Mouse (Mus musculus): ENCODE data around the gene Nkpd1. TPM values are rescaled to one million over a fixed set of nuclear protein-coding genes. Genes with fewer than 3 reads are reported as not detected.
A peak's percentile ranks its signal among the peaks of the same experiment; 100 is the strongest.

Nkpd1 gene
- polyA plus RNA-seq, 1 experiment from 2014 or later, result 1.2 TPM

GRCm38 (mm10) chr7:19561765-19562642, 44.4 kb downstream of the Nkpd1 start:
- Histone ChIP-seq H3K4me2 (ENCODE audit: low read depth, low read length) (peak overlapping the region; percentile 75), H3K4me1 (ENCODE audit: control insufficient read depth, insufficient read depth, low read length) (peaks cover 28% of the 10 kb centered on the region), H3K27me3 (ENCODE audit: control insufficient read depth, insufficient read depth, low read length) (no peaks in the 10 kb centered on the region), H3K9me3 (ENCODE audit: control insufficient read depth, low read length) (no peaks in the 10 kb centered on the region), H3K36me3 (ENCODE audit: control insufficient read depth, insufficient read depth, low read length) (peaks cover 7% of the 10 kb centered on the region; the same call in 1 of the 2 replicates), H3K9ac (replicated peaks; ENCODE audit: low read depth, low read length) (peak overlapping the region; percentile 87), H3K4me3 (ENCODE audit: low read depth, low read length) (peak overlapping the region; percentile 91), H3K27ac (ENCODE audit: low read depth, low read length) (peak overlapping the region; percentile 94)
- under 1% methylated on average over 93 of the region's 102 CpGs for WGBS
- peak; percentile 90 for ATAC-seq (ENCODE audit: low read depth)

- peaks cover 28% of the 10 kb centered on the region for H3K4me1 ChIP-seq (ENCODE audit: control insufficient read depth, insufficient read depth, low read length)
- H3K4me3 ChIP-seq (ENCODE audit: low read depth, low read length), result peak within 1 kb of the TSS; percentile 91
- H3K4me2 ChIP-seq (ENCODE audit: low read depth, low read length), result peak within 1 kb of the TSS; percentile 75
- peak within 1 kb of the TSS; percentile 94 for H3K27ac ChIP-seq (ENCODE audit: low read depth, low read length)
- WGBS, result 3% methylated on average over 19 of the region's 19 CpGs
- H3K36me3 ChIP-seq (ENCODE audit: control insufficient read depth, insufficient read depth, low read length), result peaks cover 7% of the 10 kb centered on the region; the same call in 1 of the 2 replicates
- ATAC-seq (ENCODE audit: low read depth), result peak; percentile 44
- peak within 1 kb of the TSS; percentile 87 for H3K9ac ChIP-seq (replicated peaks; ENCODE audit: low read depth, low read length)
- H3K9me3 ChIP-seq (ENCODE audit: control insufficient read depth, low read length), result no peaks in the 10 kb centered on the region
- H3K27me3 ChIP-seq (ENCODE audit: control insufficient read depth, insufficient read depth, low read length), result no peaks in the 10 kb centered on the region
These were observed 45.2 kb downstream of the Nkpd1 start, which contains the start of gene Ppp1r37 for GRCm38 (mm10) chr7:19562643-19563410. Ppp1r37 (minus strand) TSS chr7:19563076.

- Histone ChIP-seq H3K9ac (replicated peaks; ENCODE audit: low read depth, low read length) (no peak overlapping the region), H3K4me1 (ENCODE audit: control insufficient read depth, insufficient read depth, low read length) (peaks cover 22% of the 10 kb centered on the region), H3K4me2 (ENCODE audit: low read depth, low read length) (no peak overlapping the region), H3K27ac (ENCODE audit: low read depth, low read length) (no peak overlapping the region), H3K27me3 (ENCODE audit: control insufficient read depth, insufficient read depth, low read length) (no peaks in the 10 kb centered on the region), H3K4me3 (ENCODE audit: low read depth, low read length) (no peak overlapping the region), H3K36me3 (ENCODE audit: control insufficient read depth, insufficient read depth, low read length) (peaks cover 7% of the 10 kb centered on the region; the same call in 1 of the 2 replicates), H3K9me3 (ENCODE audit: control insufficient read depth, low read length) (no peaks in the 10 kb centered on the region)
- ATAC-seq (ENCODE audit: low read depth), result no peak
- WGBS, result 89% methylated on average over 3 of the region's 3 CpGs
These were observed 46.2 kb downstream of the Nkpd1 start for GRCm38 (mm10) chr7:19563884-19564283.

GRCm38 (mm10) chr7:19564455-19564854, 46.8 kb downstream of the Nkpd1 start:
- ATAC-seq (ENCODE audit: low read depth), result no peak
- Histone ChIP-seq H3K36me3 (ENCODE audit: control insufficient read depth, insufficient read depth, low read length) (peaks cover 7% of the 10 kb centered on the region; the same call in 1 of the 2 replicates), H3K9me3 (ENCODE audit: control insufficient read depth, low read length) (no peaks in the 10 kb centered on the region), H3K27me3 (ENCODE audit: control insufficient read depth, insufficient read depth, low read length) (no peaks in the 10 kb centered on the region), H3K27ac (ENCODE audit: low read depth, low read length) (no peak overlapping the region), H3K4me2 (ENCODE audit: low read depth, low read length) (no peak overlapping the region), H3K9ac (replicated peaks; ENCODE audit: low read depth, low read length) (no peak overlapping the region), H3K4me1 (ENCODE audit: control insufficient read depth, insufficient read depth, low read length) (peaks cover 17% of the 10 kb centered on the region), H3K4me3 (ENCODE audit: low read depth, low read length) (no peak overlapping the region)
- 89% methylated on average over 4 of the region's 4 CpGs for WGBS

GRCm38 (mm10) chr7:19565803-19566202, 48.2 kb downstream of the Nkpd1 start:
- H3K9ac ChIP-seq (replicated peaks; ENCODE audit: low read depth, low read length), result no peak overlapping the region
- peaks cover 3% of the 10 kb centered on the region for H3K4me1 ChIP-seq (ENCODE audit: control insufficient read depth, insufficient read depth, low read length)
- no peaks in the 10 kb centered on the region for H3K9me3 ChIP-seq (ENCODE audit: control insufficient read depth, low read length)
- ATAC-seq (ENCODE audit: low read depth), result no peak
- H3K36me3 ChIP-seq (ENCODE audit: control insufficient read depth, insufficient read depth, low read length), result peaks cover 7% of the 10 kb centered on the region; the same call in 1 of the 2 replicates
- 95% methylated on average over 2 of the region's 2 CpGs for WGBS
- H3K4me2 ChIP-seq (ENCODE audit: low read depth, low read length), result no peak overlapping the region
- no peaks in the 10 kb centered on the region for H3K27me3 ChIP-seq (ENCODE audit: control insufficient read depth, insufficient read depth, low read length)
- no peak overlapping the region for H3K4me3 ChIP-seq (ENCODE audit: low read depth, low read length)
- H3K27ac ChIP-seq (ENCODE audit: low read depth, low read length), result no peak overlapping the region

- Histone ChIP-seq H3K9me3 (ENCODE audit: control insufficient read depth, low read length) (no peaks in the 10 kb centered on the region), H3K4me3 (ENCODE audit: low read depth, low read length) (no peak overlapping the region), H3K4me2 (ENCODE audit: low read depth, low read length) (no peak overlapping the region), H3K36me3 (ENCODE audit: control insufficient read depth, insufficient read depth, low read length) (peaks cover 7% of the 10 kb centered on the region; the same call in 1 of the 2 replicates), H3K4me1 (ENCODE audit: control insufficient read depth, insufficient read depth, low read length) (peaks cover 4% of the 10 kb centered on the region), H3K27ac (ENCODE audit: low read depth, low read length) (no peak overlapping the region), H3K9ac (replicated peaks; ENCODE audit: low read depth, low read length) (no peak overlapping the region), H3K27me3 (ENCODE audit: control insufficient read depth, insufficient read depth, low read length) (no peaks in the 10 kb centered on the region)
- WGBS, result 93% methylated on average over 8 of the region's 8 CpGs
- no peak for ATAC-seq (ENCODE audit: low read depth)
These were observed 49.8 kb downstream of the Nkpd1 start for GRCm38 (mm10) chr7:19567426-19567825.

- Histone ChIP-seq H3K9ac (replicated peaks; ENCODE audit: low read depth, low read length) (no peak overlapping the region), H3K4me1 (ENCODE audit: control insufficient read depth, insufficient read depth, low read length) (peaks cover 12% of the 10 kb centered on the region), H3K27me3 (ENCODE audit: control insufficient read depth, insufficient read depth, low read length) (no peaks in the 10 kb centered on the region), H3K9me3 (ENCODE audit: control insufficient read depth, low read length) (no peaks in the 10 kb centered on the region), H3K36me3 (ENCODE audit: control insufficient read depth, insufficient read depth, low read length) (peaks cover 7% of the 10 kb centered on the region; the same call in 1 of the 2 replicates), H3K27ac (ENCODE audit: low read depth, low read length) (no peak overlapping the region), H3K4me2 (ENCODE audit: low read depth, low read length) (no peak overlapping the region), H3K4me3 (ENCODE audit: low read depth, low read length) (no peak overlapping the region)
- 88% methylated on average over 3 of the region's 3 CpGs for WGBS
- ATAC-seq (ENCODE audit: low read depth), result no peak
These were observed 52.0 kb downstream of the Nkpd1 start for GRCm38 (mm10) chr7:19569647-19570046.

GRCm38 (mm10) chr7:19572926-19573775, 55.5 kb downstream of the Nkpd1 start:
- Histone ChIP-seq H3K4me3 (ENCODE audit: low read depth, low read length) (peak overlapping the region; percentile 66), H3K9me3 (ENCODE audit: control insufficient read depth, low read length) (no peaks in the 10 kb centered on the region)
- WGBS, result under 1% methylated on average over 53 of the region's 53 CpGs

More at GRCm38 (mm10) chr7:19572926-19573775, 55.5 kb downstream of the Nkpd1 start:
- peak overlapping the region; percentile 92 for H3K4me2 ChIP-seq (ENCODE audit: low read depth, low read length)
- peaks cover 20% of the 10 kb centered on the region for H3K4me1 ChIP-seq (ENCODE audit: control insufficient read depth, insufficient read depth, low read length)
- H3K27ac ChIP-seq (ENCODE audit: low read depth, low read length), result 0 out of 2 replicates have a peak overlapping the region, but pooled peaks have one; percentile 46
- no peaks in the 10 kb centered on the region for H3K36me3 ChIP-seq (ENCODE audit: control insufficient read depth, insufficient read depth, low read length)
- peak; percentile 89 for ATAC-seq (ENCODE audit: low read depth)
- H3K9ac ChIP-seq (replicated peaks; ENCODE audit: low read depth, low read length), result peak overlapping the region; percentile 76
- H3K27me3 ChIP-seq (ENCODE audit: control insufficient read depth, insufficient read depth, low read length), result peaks cover 17% of the 10 kb centered on the region

Measured in neural tube, embryonic 14.5 days (tissue).